Mouse (Mus musculus) layer of hippocampus, postnatal 36 days (tissue): ENCODE results near the gene Ret. TPM values are rescaled to one million over a fixed set of nuclear protein-coding genes. Genes with fewer than 3 reads are reported as not detected.

Source experiments
- DNase-seq, 2 experiments: peaks; one replicate each; pipeline ENCODE4 v3.0.0; 2022
- total RNA-seq, 2 experiments: library from RNA; stranded (reverse); gene quantifications; 2 replicates each; pipeline ENCODE4 v1.2.3; 2021

The Ret gene
- total RNA-seq, 2 experiments from 2014 or later = 3.2 to 3.6 TPM

DNA sequence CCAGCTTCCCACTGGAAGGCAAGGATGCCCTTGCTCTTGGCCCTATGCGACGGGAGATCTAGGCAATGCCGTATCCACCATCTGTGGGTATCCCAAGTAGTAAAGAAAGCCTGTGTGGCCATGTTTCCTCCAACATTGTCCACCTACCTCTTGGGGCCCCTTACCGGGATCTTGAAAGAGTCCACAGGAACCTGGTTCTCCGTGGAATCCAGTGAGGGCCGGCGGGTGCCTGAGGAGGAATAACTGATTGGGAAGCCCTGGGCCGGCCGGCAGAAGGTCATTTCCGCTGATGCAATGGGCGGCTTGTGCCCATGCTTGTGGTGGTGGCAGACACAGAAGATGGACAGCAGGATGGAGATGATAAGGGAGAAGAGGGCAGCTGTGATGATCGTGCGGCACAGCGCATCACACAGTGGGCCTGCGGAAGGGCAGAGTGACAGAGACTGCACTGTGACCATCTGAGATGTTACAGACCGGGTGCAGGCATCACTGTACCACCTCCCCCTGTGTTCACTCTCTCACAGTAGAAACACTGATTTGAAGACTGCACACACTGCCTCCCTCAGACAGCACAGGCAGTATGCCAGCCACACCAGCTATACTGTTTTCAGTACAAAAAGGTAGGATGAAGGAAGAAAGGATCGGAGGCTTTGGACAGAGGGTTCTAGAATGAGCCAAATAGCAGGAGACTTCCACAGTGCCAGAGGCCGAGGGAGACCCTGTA is 24.1 kb downstream of the Ret start:
- DNase-seq = no peak

DNA sequence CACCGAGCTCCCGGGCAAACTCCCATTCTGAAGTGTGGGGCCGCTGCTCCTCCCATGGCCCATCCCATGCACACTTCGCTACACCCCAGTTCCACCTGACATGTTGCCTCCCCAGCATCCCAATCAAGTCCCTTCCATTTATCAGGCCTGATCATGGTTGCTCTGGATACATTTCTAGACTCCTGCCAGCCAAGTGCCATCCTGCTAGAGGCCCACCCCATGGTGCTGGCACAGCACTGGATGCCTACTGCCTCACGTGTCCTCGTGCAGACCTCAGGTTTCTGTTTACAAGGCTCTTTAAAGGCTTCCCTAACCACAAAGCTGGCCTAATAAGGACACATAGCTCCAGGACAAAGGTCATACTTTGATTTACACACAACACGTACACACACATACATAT is 26.1 kb downstream of the Ret start:
- DNase-seq = no peak

GRCm38 (mm10) chr6:118168106-118168505 is 29.4 kb downstream of the Ret start:
- DNase-seq = no peak

DNA sequence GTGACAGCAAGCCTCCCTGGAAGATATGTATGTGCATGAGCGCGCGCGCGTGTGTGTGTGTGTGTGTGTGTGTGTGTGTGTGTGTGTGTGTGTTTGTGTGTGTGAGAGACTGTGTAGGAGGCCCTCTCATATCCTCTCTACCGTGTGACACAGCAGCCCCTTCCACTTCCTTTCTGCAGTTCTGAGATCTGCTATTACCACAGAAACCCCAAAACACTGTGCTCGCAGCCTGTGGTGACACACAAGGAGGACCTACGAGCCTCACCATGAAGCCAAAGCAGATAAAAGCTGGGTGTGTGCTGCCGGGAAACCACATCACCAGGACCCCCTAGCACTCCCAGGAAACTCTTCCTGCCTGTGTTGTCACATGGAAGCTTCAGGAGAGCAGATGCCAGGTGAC is 30.5 kb downstream of the Ret start:
- DNase-seq = no peak

GRCm38 (mm10) chr6:118165516-118165915 is 32.0 kb downstream of the Ret start:
- no peak for DNase-seq

DNA sequence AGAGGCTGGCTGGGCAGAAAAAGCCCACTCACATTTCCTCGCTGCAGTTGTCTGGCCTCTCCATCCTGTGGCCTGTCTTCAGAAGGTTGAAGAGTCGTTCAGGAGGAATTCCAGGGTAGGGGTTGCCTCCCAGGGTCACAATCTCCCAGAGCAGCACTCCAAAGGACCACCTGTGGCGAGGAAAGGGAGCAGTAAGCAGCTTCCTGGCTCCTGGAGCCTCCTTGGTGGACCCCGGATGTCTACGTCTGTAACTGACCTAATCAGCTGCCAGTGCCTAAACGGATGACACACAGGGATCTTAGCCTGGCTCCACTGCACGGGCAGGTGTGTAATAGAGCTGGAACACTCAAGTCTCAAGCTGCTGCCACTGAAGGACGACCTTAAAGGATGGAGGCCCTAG is 32.8 kb downstream of the Ret start:
- no peak for DNase-seq

- no peak for DNase-seq
These were observed 34.4 kb downstream of the Ret start for GRCm38 (mm10) chr6:118163086-118163485.

DNA sequence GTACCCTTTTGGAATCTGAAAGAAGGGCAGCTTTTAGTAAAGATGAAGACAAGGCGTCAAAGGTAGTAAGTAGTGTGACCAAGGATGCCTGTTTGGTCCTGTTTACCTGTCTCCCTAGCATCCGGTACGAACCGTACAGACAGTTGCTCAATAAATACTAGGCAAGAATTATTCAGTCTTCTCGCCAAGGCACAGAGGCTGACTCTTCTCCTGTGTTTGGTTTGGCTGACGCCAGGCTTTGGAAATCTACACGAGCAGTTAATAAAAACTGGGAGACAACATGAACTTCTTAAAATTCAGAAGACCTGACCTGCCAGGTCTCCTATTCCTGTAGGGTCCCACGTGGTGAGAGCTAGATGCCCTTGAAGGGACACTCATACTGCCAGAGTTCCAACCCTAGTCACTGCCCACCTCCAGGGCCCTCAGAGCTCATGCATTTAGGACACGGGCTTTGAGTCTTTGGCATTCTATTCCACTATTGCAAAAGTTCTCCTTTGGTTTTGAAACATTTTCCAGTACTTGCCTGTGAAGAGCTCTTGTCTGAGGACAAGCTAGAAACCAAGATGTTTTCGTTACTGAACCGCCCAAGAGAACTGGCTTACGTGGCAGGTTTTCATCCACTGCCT is 34.9 kb downstream of the Ret start:
- DNase-seq = no peak

DNA sequence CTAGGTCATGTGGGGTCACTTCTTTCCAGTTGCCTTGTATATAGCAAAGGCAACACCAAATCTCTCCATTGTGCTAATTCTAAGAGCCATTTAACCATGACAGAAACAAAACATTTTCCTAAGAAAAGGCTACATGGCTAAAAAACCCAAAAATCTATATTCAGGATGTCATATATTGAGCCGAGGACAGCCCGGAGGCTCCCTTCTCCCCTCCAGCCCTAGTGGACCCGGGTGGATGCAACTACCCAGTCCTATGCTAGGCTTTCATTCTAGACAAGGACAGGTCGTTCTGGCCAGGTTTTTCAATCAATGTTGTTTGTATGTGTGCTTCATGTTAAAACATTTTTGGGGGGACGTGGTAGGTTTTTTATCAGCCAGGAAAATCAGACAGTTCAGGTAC is 44.4 kb downstream of the Ret start:
- DNase-seq = no peak

- no peak for DNase-seq
These were observed 46.5 kb downstream of the Ret start for GRCm38 (mm10) chr6:118150988-118151387.

DNA sequence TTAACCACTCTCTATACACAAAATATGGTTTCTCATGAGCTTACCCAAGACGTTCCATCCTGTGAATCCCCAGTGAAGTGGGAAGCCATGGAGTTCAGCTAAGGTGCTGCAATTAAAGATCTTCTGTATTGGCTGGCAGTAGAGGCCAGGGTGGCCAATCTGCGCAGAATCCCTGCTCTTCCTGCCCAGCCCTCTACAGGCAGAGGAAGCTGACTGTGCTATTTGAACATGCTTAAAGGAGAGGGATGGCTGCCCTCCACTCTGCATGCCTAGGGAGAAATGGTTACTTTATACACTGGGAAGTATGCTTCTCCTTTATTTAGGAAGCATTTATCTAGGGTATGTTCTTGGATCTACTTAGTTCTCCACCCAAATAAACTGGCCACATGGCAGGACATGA is 47.0 kb downstream of the Ret start:
- no peak for DNase-seq

- no peak for DNase-seq
These were observed 47.4 kb downstream of the Ret start for GRCm38 (mm10) chr6:118150128-118150527.

GRCm38 (mm10) chr6:118140961-118141360 is 56.6 kb downstream of the Ret start:
- DNase-seq = no peak

GRCm38 (mm10) chr6:118138731-118139709 is 58.5 kb downstream of the Ret start, which contains the start of gene Csgalnact2:
Gene Csgalnact2 (minus strand): TSS chr6:118139140.
- DNase-seq = peak; percentile 92 to 93

DNA sequence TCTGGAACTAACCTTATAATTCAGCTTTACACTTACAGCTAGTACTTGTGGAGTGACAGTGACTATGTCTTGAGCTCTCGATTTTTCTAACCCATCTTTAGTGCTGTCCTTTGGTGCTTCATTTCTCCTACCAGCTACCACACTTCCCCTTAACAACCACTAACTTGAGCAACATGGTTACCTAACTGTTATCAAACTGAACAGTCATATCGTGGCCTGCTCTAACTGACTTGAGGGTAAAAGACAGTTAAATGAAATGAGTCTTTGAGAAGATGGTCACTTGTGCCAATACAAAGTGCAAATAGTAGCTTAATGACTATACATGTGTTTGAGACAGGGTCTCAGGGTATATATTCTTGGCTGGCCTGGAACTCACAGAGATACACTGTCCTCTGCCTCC is 60.4 kb downstream of the Ret start:
- DNase-seq = no peak

- DNase-seq = no peak
These were observed 63.1 kb downstream of the Ret start for GRCm38 (mm10) chr6:118134461-118134860.

GRCm38 (mm10) chr6:118130022-118130421 is 67.5 kb downstream of the Ret start:
- no peak for DNase-seq

- no peak for DNase-seq
These were observed 69.6 kb downstream of the Ret start for GRCm38 (mm10) chr6:118127827-118128487.

GRCm38 (mm10) chr6:118127198-118127597 is 70.3 kb downstream of the Ret start:
- DNase-seq = no peak

- DNase-seq = no peak
These were observed 70.9 kb downstream of the Ret start for GRCm38 (mm10) chr6:118126577-118126976.

GRCm38 (mm10) chr6:118122767-118123166 is 74.8 kb downstream of the Ret start:
- no peak for DNase-seq

- DNase-seq = no peak
These were observed 85.7 kb downstream of the Ret start for GRCm38 (mm10) chr6:118111810-118112209.
